Mouse (Mus musculus) liver, embryonic 11.5 days (tissue): ENCODE measurements around the gene Tfpi2. TPM values are rescaled to one million over a fixed set of nuclear protein-coding genes. Genes with fewer than 3 reads are reported as not detected.

Source experiments
- ATAC-seq: fragments of 200-750 bp; cut with Nextera tagmentation; replicated peaks from 2 replicates; pipeline ENCODE4 v1.8.0; 2017; ENCODE audit warnings: moderate number of reproducible peaks, mild to moderate bottlenecking, moderate TSS enrichment, moderate library complexity; ENCODE audit not compliant: low FRiP score
- DNase-seq: peaks from one replicate; pipeline ENCODE4 v3.0.0-alpha.2; 2017; ENCODE audit warnings: low spot score
- H3K27ac ChIP-seq: fragments of 300-500 bp; sonication (generic); 2 replicates; pipeline ENCODE4 v1.5.1; 2014; ENCODE audit warnings: mild to moderate bottlenecking, low read depth, low read length, control low read depth
- H3K27me3 ChIP-seq: fragments of 300-500 bp; sonication (generic); replicated peaks from 2 replicates; pipeline ENCODE4 v1.6.1; 2014; ENCODE audit warnings: low read length, mixed read lengths; ENCODE audit not compliant: control insufficient read depth, insufficient read depth
- H3K36me3 ChIP-seq: fragments of 300-500 bp; sonication (generic); 2 replicates; pipeline ENCODE4 v1.6.1; 2014; ENCODE audit warnings: mild to moderate bottlenecking, low read length, moderate library complexity, mixed read lengths; ENCODE audit not compliant: control insufficient read depth, insufficient read depth
- H3K4me1 ChIP-seq: fragments of 300-500 bp; sonication (generic); replicated peaks from 2 replicates; pipeline ENCODE4 v1.6.1; 2014; ENCODE audit warnings: low read length, mixed read lengths; ENCODE audit not compliant: control insufficient read depth, insufficient read depth
- H3K4me2 ChIP-seq: fragments of 300-500 bp; sonication (generic); 2 replicates; pipeline ENCODE4 v1.6.1; 2014; ENCODE audit warnings: mild to moderate bottlenecking, control low read depth, moderate library complexity
- H3K4me3 ChIP-seq: fragments of 300-500 bp; sonication (generic); 2 replicates; pipeline ENCODE4 v1.5.1; 2014; ENCODE audit warnings: low read depth, low read length, control low read depth
- H3K9ac ChIP-seq: fragments of 300-500 bp; sonication (generic); 2 replicates; pipeline ENCODE4 v1.6.1; 2014; ENCODE audit warnings: low read depth, low read length, control low read depth
- H3K9me3 ChIP-seq: fragments of 300-500 bp; sonication (generic); 2 replicates; pipeline ENCODE4 v1.6.1; 2016; ENCODE audit warnings: low read length, inconsistent platforms, mixed read lengths; ENCODE audit not compliant: control insufficient read depth
- WGBS: fragments of 180-500 bp; shearing (Covaris S2); extraction: QIAGEN DNeasy Blood & Tissue Kit; methylation state at CpG from one replicate; pipeline ENCODE4 v1.1.7; 2014; 5-methylcytosine and 5-hydroxymethylcytosine counted together
- polyA plus RNA-seq: library from polyadenylated mRNA; unstranded; fragments of >200 nt; fragmentation: Nextera tagmentation; extraction: Ambion mirVana; gene quantifications from 2 replicates; pipeline ENCODE4 v1.2.1, GENCODE M21; 2014

The Tfpi2 gene
- polyA plus RNA-seq, 1 experiment from 2014 or later = 12.4 TPM

DNA sequence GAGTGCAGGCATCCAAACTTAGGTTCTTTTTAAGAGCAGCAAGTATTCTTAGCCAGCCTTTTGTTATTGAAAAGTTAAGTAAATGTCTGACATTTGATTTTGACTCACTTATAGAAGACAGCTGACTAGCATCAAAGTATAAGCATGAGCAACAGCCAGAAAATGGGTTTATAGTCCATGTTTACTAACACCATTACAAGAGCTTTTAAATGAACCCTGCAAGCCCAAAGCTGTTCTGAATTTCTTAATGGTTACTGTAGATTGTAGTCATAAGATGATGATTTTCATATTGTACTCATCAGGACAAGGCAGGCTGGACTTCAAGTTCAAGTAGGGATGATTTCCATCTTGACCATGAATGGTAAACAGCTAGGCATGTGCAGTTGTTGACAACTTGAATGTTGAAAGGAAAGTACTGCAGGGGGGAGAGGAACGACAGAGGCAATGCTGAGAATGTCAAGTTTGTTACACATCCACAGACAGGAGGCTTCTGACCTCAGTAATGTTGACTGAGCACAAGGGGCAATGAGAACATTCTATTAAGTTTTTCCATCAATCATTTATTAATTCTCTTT is 52.5 kb downstream of the Tfpi2 start:
- Histone ChIP-seq H3K36me3 (no peaks in the 10 kb centered on the region), H3K27me3 (no peaks in the 10 kb centered on the region), H3K4me1 (no peaks in the 10 kb centered on the region), H3K27ac (no peak overlapping the region), H3K4me2 (no peak overlapping the region), H3K9me3 (no peaks in the 10 kb centered on the region), H3K9ac (no peak overlapping the region), H3K4me3 (no peak overlapping the region)
- ATAC-seq = no peak
- 42% methylated on average over 1 of the region's 1 CpGs for WGBS
- no peak for DNase-seq

DNA sequence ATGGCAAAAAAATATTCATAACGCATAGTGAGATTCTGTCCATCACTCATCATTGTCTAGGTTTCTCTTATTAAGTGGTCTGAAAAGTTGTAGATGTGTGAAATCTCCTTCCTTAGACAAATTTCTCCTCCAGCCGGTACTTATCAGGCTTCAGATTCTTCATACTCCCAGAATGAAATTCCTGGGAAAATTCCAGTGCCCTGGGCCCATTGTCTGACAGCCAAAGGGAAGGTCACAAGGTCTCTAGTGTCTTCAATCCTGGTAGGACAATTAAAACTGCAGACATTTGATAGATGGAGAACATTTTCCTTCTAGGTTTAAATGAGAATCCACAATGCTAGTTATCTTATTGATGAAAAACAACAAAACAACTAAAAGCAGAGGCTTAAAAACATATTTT is 53.1 kb downstream of the Tfpi2 start:
- no peak overlapping the region for H3K4me3 ChIP-seq
- H3K9ac ChIP-seq = no peak overlapping the region
- no peaks in the 10 kb centered on the region for H3K36me3 ChIP-seq
- no peaks in the 10 kb centered on the region for H3K4me1 ChIP-seq
- no peak overlapping the region for H3K27ac ChIP-seq
- DNase-seq (no peak), ATAC-seq (no peak)
- no peaks in the 10 kb centered on the region for H3K9me3 ChIP-seq
- 55% methylated on average over 2 of the region's 2 CpGs for WGBS
- no peaks in the 10 kb centered on the region for H3K27me3 ChIP-seq
- H3K4me2 ChIP-seq = no peak overlapping the region

DNA sequence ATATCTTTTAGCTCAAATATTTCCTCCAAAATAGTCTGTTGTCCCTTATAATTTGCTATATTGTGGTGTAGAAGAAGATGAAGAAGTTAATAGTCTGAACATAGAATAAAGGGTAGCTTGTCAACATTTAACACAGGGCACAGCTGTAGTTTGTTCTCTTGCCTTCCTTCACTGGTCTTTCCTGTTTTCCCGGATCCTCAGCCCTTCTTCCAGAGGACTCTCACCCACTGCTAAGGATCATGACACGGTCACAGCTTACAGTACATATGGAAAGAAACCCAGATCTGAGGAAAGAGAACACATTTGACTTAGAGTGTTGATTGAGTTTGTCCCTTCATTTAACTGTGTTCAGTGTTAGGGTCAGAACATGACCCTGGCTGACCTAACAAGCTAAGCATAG is 53.7 kb downstream of the Tfpi2 start:
- 25% methylated on average over 2 of the region's 2 CpGs for WGBS
- Histone ChIP-seq H3K4me2 (no peak overlapping the region), H3K4me3 (no peak overlapping the region), H3K36me3 (no peaks in the 10 kb centered on the region), H3K27me3 (no peaks in the 10 kb centered on the region), H3K9ac (no peak overlapping the region), H3K27ac (no peak overlapping the region), H3K4me1 (no peaks in the 10 kb centered on the region), H3K9me3 (no peaks in the 10 kb centered on the region)
- no peak for DNase-seq
- no peak for ATAC-seq

DNA sequence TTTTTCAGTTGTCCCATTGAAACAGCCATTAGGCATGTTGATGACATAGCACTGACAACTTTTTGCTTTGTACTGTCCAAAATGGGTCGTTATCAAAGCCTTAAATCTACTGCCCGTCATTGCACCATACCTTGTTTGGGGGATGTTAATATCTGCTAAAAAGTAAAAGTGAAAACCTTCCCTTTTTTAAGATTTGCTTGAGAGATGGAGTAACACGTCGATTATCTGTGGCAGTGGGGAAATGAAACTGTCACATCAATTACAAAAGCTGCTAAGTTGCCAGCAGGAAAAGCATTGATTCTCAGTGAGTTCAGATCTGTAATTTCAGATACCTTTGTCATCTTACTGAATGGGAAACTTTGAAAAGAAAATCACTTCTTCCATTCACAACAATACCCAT is 62.6 kb downstream of the Tfpi2 start:
- Histone ChIP-seq H3K4me1 (no peaks in the 10 kb centered on the region), H3K4me3 (no peak overlapping the region), H3K9me3 (no peaks in the 10 kb centered on the region), H3K9ac (no peak overlapping the region), H3K27ac (no peak overlapping the region), H3K4me2 (no peak overlapping the region), H3K27me3 (no peaks in the 10 kb centered on the region), H3K36me3 (no peaks in the 10 kb centered on the region)
- WGBS = 65% methylated on average over 4 of the region's 4 CpGs
- no peak for ATAC-seq
- DNase-seq = no peak

DNA sequence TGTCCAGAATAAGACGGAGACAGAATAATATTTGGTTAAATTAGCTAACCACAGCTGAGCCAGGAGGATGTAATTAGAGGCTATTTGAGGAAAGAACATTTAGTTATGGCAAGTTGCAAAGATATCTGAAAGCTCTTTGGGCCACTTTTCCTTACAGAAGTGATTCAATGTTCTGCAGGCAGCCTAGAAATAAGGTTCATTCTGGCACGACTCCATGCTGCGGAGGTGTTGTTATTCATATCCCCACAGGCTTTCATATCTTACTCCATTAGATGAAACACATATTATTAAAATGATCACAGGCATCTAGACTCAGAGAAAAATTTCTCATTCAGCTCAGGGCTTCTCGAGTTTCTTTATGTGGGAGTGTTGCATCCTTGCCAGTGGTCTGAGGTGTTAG is 65.8 kb downstream of the Tfpi2 start:
- Histone ChIP-seq H3K9ac (no peak overlapping the region), H3K27me3 (no peaks in the 10 kb centered on the region), H3K36me3 (no peaks in the 10 kb centered on the region), H3K9me3 (no peaks in the 10 kb centered on the region), H3K4me2 (no peak overlapping the region), H3K4me3 (no peak overlapping the region), H3K27ac (no peak overlapping the region), H3K4me1 (no peaks in the 10 kb centered on the region)
- DNase-seq (no peak), ATAC-seq (no peak)
- WGBS = 81% methylated on average over 4 of the region's 4 CpGs

DNA sequence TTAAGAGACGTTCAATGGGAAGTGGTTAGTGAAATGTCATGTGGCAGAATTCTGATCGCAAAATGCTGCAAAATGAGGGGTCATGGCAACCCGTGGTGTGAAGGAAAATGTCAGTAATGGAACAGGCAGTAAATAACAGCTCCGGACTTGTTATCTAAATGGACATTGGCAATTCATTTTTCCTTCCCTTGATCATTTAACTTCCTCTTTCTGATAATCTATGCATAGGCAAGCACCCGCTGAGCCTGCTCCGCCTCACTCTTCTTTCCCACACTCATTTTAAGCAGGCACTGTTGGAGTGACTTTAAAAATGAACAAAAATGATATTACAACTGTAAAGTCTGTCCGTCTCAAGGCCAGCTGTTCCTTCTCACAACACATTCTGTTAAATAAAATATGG is 72.7 kb downstream of the Tfpi2 start:
- no peak overlapping the region for H3K27ac ChIP-seq
- H3K9me3 ChIP-seq = no peaks in the 10 kb centered on the region
- no peak overlapping the region for H3K4me3 ChIP-seq
- H3K9ac ChIP-seq = no peak overlapping the region
- 38% methylated on average over 7 of the region's 7 CpGs for WGBS
- no peaks in the 10 kb centered on the region for H3K4me1 ChIP-seq
- DNase-seq (no peak), ATAC-seq (no peak)
- no peaks in the 10 kb centered on the region for H3K27me3 ChIP-seq
- no peak overlapping the region for H3K4me2 ChIP-seq
- H3K36me3 ChIP-seq = no peaks in the 10 kb centered on the region

Other genes with a start within 250 kb of the Tfpi2 start
- gene Calcr, start 224.2 kb downstream of the Tfpi2 start, polyA plus RNA-seq = 0.09 and 0.25 TPM in 2 replicates
- gene Gngt1, start 4.9 kb upstream of the Tfpi2 start, polyA plus RNA-seq = not detected in 2 replicates
- gene Gng11, start 15.0 kb upstream of the Tfpi2 start, polyA plus RNA-seq = 35.2 and 35.3 TPM in 2 replicates
- 59.8 and 60.9 TPM in 2 replicates for gene Bet1, start 98.1 kb upstream of the Tfpi2 start, polyA plus RNA-seq